Mouse (Mus musculus): Measurements from ENCODE around the gene Zfr. TPM values are rescaled to one million over a fixed set of nuclear protein-coding genes. Genes with fewer than 3 reads are reported as not detected.

Gene Zfr
- polyA plus RNA-seq, 1 experiment from 2014 or later: 120 TPM

GRCm38 (mm10) chr15:12222564-12223302 lies 105.1 kb downstream of the Zfr start:
- WGBS: 33% methylated on average over 8 of the region's 8 CpGs
- no peak overlapping the region for H3K4me2 ChIP-seq
- H3K9ac ChIP-seq: no peak overlapping the region
- H3K27ac ChIP-seq: no peak overlapping the region
- H3K27me3 ChIP-seq: no peaks in the 10 kb centered on the region
- no peak for ATAC-seq (ENCODE audit: borderline replicate concordance, extremely low read depth, low FRiP score, low TSS enrichment)
- H3K36me3 ChIP-seq: no peaks in the 10 kb centered on the region
- H3K4me1 ChIP-seq: peaks cover 44% of the 10 kb centered on the region
- H3K4me3 ChIP-seq: no peak overlapping the region
- H3K9me3 ChIP-seq: no peaks in the 10 kb centered on the region

DNA sequence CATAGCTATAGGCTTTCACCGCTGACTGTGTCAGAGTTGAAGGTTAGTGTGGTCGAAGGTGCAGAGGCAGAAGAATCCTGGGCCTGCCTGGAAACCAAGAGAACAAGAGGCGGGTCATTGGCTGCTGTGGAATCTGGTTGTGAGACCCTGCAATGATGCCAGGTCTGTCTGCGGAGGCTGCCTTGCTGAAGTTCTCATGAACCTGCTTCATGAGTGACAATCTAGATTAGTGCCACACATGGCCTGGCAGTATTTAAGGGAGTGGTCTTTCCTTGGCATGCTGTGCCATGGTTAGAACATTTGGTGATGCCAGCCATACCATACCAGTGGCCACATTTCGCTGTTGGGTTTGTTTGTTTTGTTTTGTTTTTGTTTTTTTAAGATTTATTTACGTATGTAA lies 105.8 kb downstream of the Zfr start:
- Histone ChIP-seq H3K27me3 (no peaks in the 10 kb centered on the region), H3K4me1 (peaks cover 45% of the 10 kb centered on the region), H3K27ac (no peak overlapping the region), H3K36me3 (no peaks in the 10 kb centered on the region), H3K4me3 (no peak overlapping the region), H3K9me3 (no peaks in the 10 kb centered on the region), H3K4me2 (no peak overlapping the region), H3K9ac (no peak overlapping the region)
- WGBS: 79% methylated on average over 6 of the region's 6 CpGs
- no peak for ATAC-seq (ENCODE audit: borderline replicate concordance, extremely low read depth, low FRiP score, low TSS enrichment)

DNA sequence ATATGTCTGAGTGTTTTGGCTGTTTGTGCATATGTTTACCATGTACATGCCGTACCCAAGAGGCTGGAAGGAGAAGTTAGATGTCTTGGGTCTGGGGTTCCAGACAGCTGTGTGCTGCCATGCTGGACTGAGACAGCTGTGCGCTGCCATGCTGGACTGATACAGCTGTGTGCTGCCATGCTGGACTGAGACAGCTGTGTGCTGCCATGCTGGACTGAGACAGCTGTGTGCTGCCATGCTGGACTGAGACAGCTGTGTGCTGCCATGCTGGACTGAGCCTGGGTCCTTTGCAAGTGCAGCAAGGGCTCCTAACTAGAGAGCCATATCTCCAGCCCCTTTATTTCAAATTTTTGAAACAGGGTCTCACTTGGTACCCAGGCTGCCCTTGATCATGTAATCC lies 106.6 kb downstream of the Zfr start:
- H3K4me3 ChIP-seq: no peak overlapping the region
- no peaks in the 10 kb centered on the region for H3K36me3 ChIP-seq
- no peaks in the 10 kb centered on the region for H3K27me3 ChIP-seq
- WGBS: 91% methylated on average over 2 of the region's 2 CpGs
- H3K9ac ChIP-seq: no peak overlapping the region
- H3K9me3 ChIP-seq: no peaks in the 10 kb centered on the region
- no peak overlapping the region for H3K4me2 ChIP-seq
- peaks cover 42% of the 10 kb centered on the region for H3K4me1 ChIP-seq
- no peak overlapping the region for H3K27ac ChIP-seq
- no peak for ATAC-seq (ENCODE audit: borderline replicate concordance, extremely low read depth, low FRiP score, low TSS enrichment)

DNA sequence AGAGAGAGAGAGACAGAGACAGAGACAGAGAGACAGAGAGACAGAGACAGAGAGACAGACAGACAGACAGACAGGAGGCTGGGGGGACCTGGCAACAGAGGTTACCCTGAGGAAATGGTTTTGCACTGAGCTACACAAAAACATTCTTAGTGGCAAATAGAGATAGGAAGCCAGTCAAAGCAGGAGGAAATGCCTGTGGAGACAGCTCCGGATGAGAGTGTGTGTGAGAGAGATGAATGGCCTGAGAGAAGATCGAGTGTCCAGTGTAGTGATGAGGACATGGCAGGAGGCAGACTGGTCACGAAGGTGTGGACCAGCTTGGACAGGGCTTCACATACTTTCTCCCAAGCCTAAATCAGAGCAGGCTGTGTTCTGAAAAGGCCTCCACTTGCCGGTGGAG lies 107.4 kb downstream of the Zfr start:
- no peak for ATAC-seq (ENCODE audit: borderline replicate concordance, extremely low read depth, low FRiP score, low TSS enrichment)
- H3K27ac ChIP-seq: no peak overlapping the region

GRCm38 (mm10) chr15:12226908-12227307 lies 109.3 kb downstream of the Zfr start:
- Histone ChIP-seq H3K4me3 (no peak overlapping the region), H3K36me3 (no peaks in the 10 kb centered on the region), H3K9me3 (no peaks in the 10 kb centered on the region), H3K9ac (no peak overlapping the region), H3K27ac (no peak overlapping the region), H3K27me3 (no peaks in the 10 kb centered on the region), H3K4me1 (peaks cover 46% of the 10 kb centered on the region), H3K4me2 (no peak overlapping the region)
- no peak for ATAC-seq (ENCODE audit: borderline replicate concordance, extremely low read depth, low FRiP score, low TSS enrichment)
- WGBS: 91% methylated on average over 15 of the region's 15 CpGs

More for the DNA sequence above, 107.4 kb downstream of the Zfr start:
- Histone ChIP-seq H3K4me1 (peaks cover 44% of the 10 kb centered on the region), H3K4me3 (no peak overlapping the region), H3K27me3 (no peaks in the 10 kb centered on the region), H3K9me3 (no peaks in the 10 kb centered on the region), H3K9ac (no peak overlapping the region), H3K4me2 (no peak overlapping the region), H3K36me3 (no peaks in the 10 kb centered on the region)
- WGBS: 37% methylated on average over 4 of the region's 4 CpGs

- Histone ChIP-seq H3K4me3 (no peak overlapping the region), H3K27me3 (no peaks in the 10 kb centered on the region), H3K4me1 (peaks cover 46% of the 10 kb centered on the region), H3K9me3 (no peaks in the 10 kb centered on the region), H3K9ac (no peak overlapping the region), H3K36me3 (no peaks in the 10 kb centered on the region), H3K4me2 (no peak overlapping the region), H3K27ac (no peak overlapping the region)
- WGBS: 66% methylated on average over 4 of the region's 4 CpGs
- ATAC-seq (ENCODE audit: borderline replicate concordance, extremely low read depth, low FRiP score, low TSS enrichment): no peak
Observed at GRCm38 (mm10) chr15:12227355-12227754, 109.7 kb downstream of the Zfr start.

- WGBS: 69% methylated on average over 10 of the region's 10 CpGs
- Histone ChIP-seq H3K27me3 (no peaks in the 10 kb centered on the region), H3K4me1 (peaks cover 52% of the 10 kb centered on the region), H3K9ac (no peak overlapping the region), H3K27ac (0 out of 2 replicates have a peak overlapping the region, but pooled peaks have one; percentile 30), H3K36me3 (peaks cover 8% of the 10 kb centered on the region; the same call in 1 of the 2 replicates), H3K4me3 (no peak overlapping the region), H3K4me2 (no peak overlapping the region), H3K9me3 (no peaks in the 10 kb centered on the region)
- ATAC-seq (ENCODE audit: borderline replicate concordance, extremely low read depth, low FRiP score, low TSS enrichment): no peak
Observed at GRCm38 (mm10) chr15:12229603-12230242, 112.1 kb downstream of the Zfr start.

- no peaks in the 10 kb centered on the region for H3K9me3 ChIP-seq
- no peak overlapping the region for H3K4me3 ChIP-seq
- ATAC-seq (ENCODE audit: borderline replicate concordance, extremely low read depth, low FRiP score, low TSS enrichment): no peak
- H3K4me1 ChIP-seq: peaks cover 48% of the 10 kb centered on the region
- H3K9ac ChIP-seq: no peak overlapping the region
- 37% methylated on average over 12 of the region's 12 CpGs for WGBS
- 0 out of 2 replicates have a peak overlapping the region, but pooled peaks have one; percentile 2 for H3K27ac ChIP-seq
- peaks cover 8% of the 10 kb centered on the region; the same call in 1 of the 2 replicates for H3K36me3 ChIP-seq
- H3K4me2 ChIP-seq: no peak overlapping the region
- H3K27me3 ChIP-seq: no peaks in the 10 kb centered on the region
Observed at GRCm38 (mm10) chr15:12230243-12230935, 112.8 kb downstream of the Zfr start.

GRCm38 (mm10) chr15:12231462-12231861 lies 113.8 kb downstream of the Zfr start:
- Histone ChIP-seq H3K27ac (peak overlapping the region; percentile 77), H3K4me3 (no peak overlapping the region), H3K9ac (no peak overlapping the region), H3K36me3 (peaks cover 15% of the 10 kb centered on the region; the same call in 1 of the 2 replicates), H3K4me2 (no peak overlapping the region), H3K9me3 (no peaks in the 10 kb centered on the region), H3K4me1 (peaks cover 48% of the 10 kb centered on the region), H3K27me3 (no peaks in the 10 kb centered on the region)
- 71% methylated on average over 6 of the region's 6 CpGs for WGBS
- no peak for ATAC-seq (ENCODE audit: borderline replicate concordance, extremely low read depth, low FRiP score, low TSS enrichment)

DNA sequence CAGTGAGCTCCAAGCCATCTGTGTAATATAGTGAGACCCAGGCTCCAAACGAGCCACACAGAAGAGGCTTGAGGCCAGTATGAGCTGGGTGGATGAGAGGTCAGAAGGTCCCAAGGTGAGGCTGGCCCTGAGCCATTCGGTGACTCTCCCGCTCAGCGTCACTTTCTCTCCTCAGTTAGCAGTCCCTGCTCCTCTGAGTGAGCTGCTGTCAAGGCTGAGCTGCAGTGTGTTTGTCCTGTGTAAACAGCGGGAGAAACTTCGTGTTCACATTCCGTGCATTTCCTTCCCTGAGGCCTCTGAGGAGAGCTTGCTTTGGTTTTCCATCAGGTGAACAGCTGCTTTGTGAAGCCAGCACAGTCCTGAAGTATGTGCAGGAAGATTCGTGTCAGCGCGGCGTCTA lies 114.8 kb downstream of the Zfr start:
- ATAC-seq (ENCODE audit: borderline replicate concordance, extremely low read depth, low FRiP score, low TSS enrichment): peak; percentile 68; the same call in 1 of the 2 replicates
- Histone ChIP-seq H3K4me3 (no peak overlapping the region), H3K27ac (peak overlapping the region; percentile 77), H3K36me3 (peaks cover 15% of the 10 kb centered on the region; the same call in 1 of the 2 replicates), H3K9me3 (no peaks in the 10 kb centered on the region), H3K4me1 (peaks cover 39% of the 10 kb centered on the region), H3K9ac (no peak overlapping the region), H3K27me3 (no peaks in the 10 kb centered on the region), H3K4me2 (peak overlapping the region; percentile 36)
- WGBS: 41% methylated on average over 11 of the region's 11 CpGs

DNA sequence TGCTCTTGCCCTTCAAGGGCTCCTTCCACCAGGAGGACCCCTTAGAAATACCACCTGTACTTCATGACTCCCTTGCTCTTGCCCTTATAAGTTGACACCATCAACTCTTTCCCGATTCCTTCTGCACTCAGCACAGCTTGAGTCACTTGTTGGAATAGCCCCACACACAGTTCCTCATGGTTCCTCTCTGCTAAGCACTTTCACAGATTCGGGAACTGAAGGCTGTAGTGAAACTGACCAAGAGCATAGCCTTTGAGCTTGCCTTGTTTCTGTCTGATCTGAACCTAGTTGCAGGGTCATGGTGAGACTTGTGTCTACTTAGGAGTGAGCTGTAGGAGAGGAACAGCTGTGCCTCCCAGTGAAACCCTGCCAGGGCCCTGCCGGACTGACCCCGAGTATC lies 115.4 kb downstream of the Zfr start:
- peak overlapping the region; percentile 36; the same call in 1 of the 2 replicates for H3K4me2 ChIP-seq
- H3K27me3 ChIP-seq: no peaks in the 10 kb centered on the region
- H3K4me1 ChIP-seq: peaks cover 33% of the 10 kb centered on the region
- H3K9ac ChIP-seq: no peak overlapping the region
- no peak for ATAC-seq (ENCODE audit: borderline replicate concordance, extremely low read depth, low FRiP score, low TSS enrichment)
- H3K36me3 ChIP-seq: peaks cover 20% of the 10 kb centered on the region; the same call in 1 of the 2 replicates
- H3K4me3 ChIP-seq: no peak overlapping the region
- H3K9me3 ChIP-seq: no peaks in the 10 kb centered on the region
- H3K27ac ChIP-seq: peak overlapping the region; percentile 77
- WGBS: 63% methylated on average over 4 of the region's 4 CpGs

Data from lung, embryonic 15.5 days (tissue).